Mouse (Mus musculus) cerebellum, adult 2 months (tissue): Measurements from ENCODE around the gene Eef1akmt2.

Experiments
- CTCF ChIP-seq: fragments of 200-500 bp; IDR thresholded peaks from 2 replicates; pipeline ENCODE4 v1.5.1; 2011; ENCODE audit warnings: low read depth, mild to moderate bottlenecking, control low read depth, low read length, moderate library complexity, borderline replicate concordance; ENCODE audit not compliant: insufficient read depth
- POLR2A ChIP-seq: fragments of 200-500 bp; IDR thresholded peaks from 2 replicates; pipeline ENCODE4 v1.6.1; 2011; ENCODE audit warnings: low read length, control low read depth, borderline replicate concordance; ENCODE audit not compliant: insufficient read depth

DNA sequence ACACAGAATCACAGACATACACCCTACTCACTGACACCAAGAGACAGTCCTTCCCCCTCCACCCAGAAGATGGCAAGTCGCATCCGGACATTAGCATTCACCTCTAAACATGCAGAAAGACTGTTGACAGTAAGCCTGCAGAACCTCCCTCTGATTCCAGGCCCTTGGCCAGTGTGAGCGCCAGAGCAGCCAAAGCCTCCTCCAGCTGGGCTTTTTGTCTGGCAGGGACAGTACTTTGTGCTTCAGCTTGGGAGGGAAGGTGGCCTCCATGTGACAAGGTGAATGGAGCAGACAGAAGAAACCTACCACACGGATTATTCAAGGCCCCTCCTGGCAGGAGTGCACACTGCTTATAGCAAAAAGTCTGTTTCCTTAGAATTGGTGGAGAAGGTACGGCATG lies 46.2 kb downstream of the Eef1akmt2 start:
- no peak for TF ChIP-seq POLR2A
- no peak for TF ChIP-seq CTCF
